Mouse (Mus musculus) lung, embryonic 16.5 days (tissue): ENCODE data around the gene Cdc42. TPM values are rescaled to one million over a fixed set of nuclear protein-coding genes. Genes with fewer than 3 reads are reported as not detected.

Experiments used
- ATAC-seq: fragments of 200-750 bp; cut with Nextera tagmentation; 2 replicates; pipeline ENCODE4 v1.8.0; 2017; ENCODE audit warnings: low read depth, mild to moderate bottlenecking, moderate library complexity
- H3K27ac ChIP-seq: fragments of 300-500 bp; sonication (generic); 2 replicates; pipeline ENCODE4 v1.5.1; 2014; ENCODE audit warnings: mild to moderate bottlenecking, control low read depth, low read length
- H3K27me3 ChIP-seq: fragments of 300-500 bp; sonication (generic); 2 replicates; pipeline ENCODE4 v1.6.1; 2014; ENCODE audit warnings: low read depth, low read length, mixed read lengths; ENCODE audit not compliant: control insufficient read depth, insufficient read depth
- H3K36me3 ChIP-seq: fragments of 300-500 bp; sonication (generic); 2 replicates; pipeline ENCODE4 v1.6.1; 2014; ENCODE audit warnings: low read length; ENCODE audit not compliant: control insufficient read depth, insufficient read depth
- H3K4me1 ChIP-seq: fragments of 300-500 bp; sonication (generic); replicated peaks from 2 replicates; pipeline ENCODE4 v1.6.1; 2014; ENCODE audit warnings: low read length, mixed read lengths; ENCODE audit not compliant: control insufficient read depth, insufficient read depth
- H3K4me2 ChIP-seq: fragments of 300-500 bp; sonication (generic); 2 replicates; pipeline ENCODE4 v1.6.1; 2014; ENCODE audit warnings: low read depth, low read length, control low read depth
- H3K4me3 ChIP-seq: fragments of 300-500 bp; sonication (generic); 2 replicates; pipeline ENCODE4 v1.5.1; 2014; ENCODE audit warnings: mild to moderate bottlenecking, low read length, control low read depth
- H3K9ac ChIP-seq: fragments of 300-500 bp; sonication (generic); 2 replicates; pipeline ENCODE4 v1.6.1; 2014; ENCODE audit warnings: low read length, control low read depth
- H3K9me3 ChIP-seq: fragments of 300-500 bp; sonication (generic); 2 replicates; pipeline ENCODE4 v1.6.1; 2016; ENCODE audit warnings: low read length; ENCODE audit not compliant: control insufficient read depth
- WGBS: fragments of 180-500 bp; shearing (Covaris S2); extraction: QIAGEN DNeasy Blood & Tissue Kit; methylation state at CpG from one replicate; pipeline ENCODE4 v1.1.7; 2014; 5-methylcytosine and 5-hydroxymethylcytosine counted together
- polyA plus RNA-seq: library from polyadenylated mRNA; unstranded; fragments of >200 nt; fragmentation: Nextera tagmentation; extraction: Ambion mirVana; gene quantifications from 2 replicates; pipeline ENCODE4 v1.2.1, GENCODE M21; 2015

The Cdc42 gene
- polyA plus RNA-seq, 1 experiment from 2014 or later = 707 TPM

- no peaks in the 10 kb centered on the region for H3K9me3 ChIP-seq
- H3K4me3 ChIP-seq = no peak overlapping the region
- H3K27ac ChIP-seq = no peak overlapping the region
- H3K4me2 ChIP-seq = no peak overlapping the region
- ATAC-seq = no peak
- no peaks in the 10 kb centered on the region for H3K4me1 ChIP-seq
- H3K36me3 ChIP-seq = no peaks in the 10 kb centered on the region
- 72% methylated on average over 3 of the region's 4 CpGs for WGBS
- H3K27me3 ChIP-seq = no peaks in the 10 kb centered on the region
- no peak overlapping the region for H3K9ac ChIP-seq
These were observed 59.9 kb downstream of the Cdc42 start for GRCm38 (mm10) chr4:137297611-137298010.

DNA sequence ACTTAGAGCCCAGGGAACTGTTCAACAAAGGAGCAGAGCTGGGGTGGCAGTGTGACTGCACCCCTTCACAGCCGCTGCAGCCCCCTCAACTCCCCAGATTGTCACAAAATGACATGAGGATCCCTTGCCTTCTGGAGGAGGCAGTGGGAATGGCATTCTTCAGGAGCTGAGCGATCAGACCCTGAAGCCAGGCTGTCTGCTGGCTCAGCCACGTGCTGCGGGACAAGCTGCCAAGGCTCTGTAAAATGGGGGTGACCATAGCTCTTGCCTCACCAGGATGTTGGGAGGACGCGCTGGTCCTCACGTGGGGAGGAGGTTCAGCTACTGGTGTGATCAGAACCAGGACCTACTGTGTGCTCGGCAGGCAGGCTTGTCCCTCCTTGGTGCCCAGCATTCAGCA lies 62.6 kb downstream of the Cdc42 start:
- ATAC-seq = no peak
- no peak overlapping the region for H3K4me3 ChIP-seq
- H3K27me3 ChIP-seq = no peaks in the 10 kb centered on the region
- H3K9ac ChIP-seq = no peak overlapping the region
- H3K9me3 ChIP-seq = no peaks in the 10 kb centered on the region
- no peaks in the 10 kb centered on the region for H3K4me1 ChIP-seq
- no peak overlapping the region for H3K4me2 ChIP-seq
- H3K36me3 ChIP-seq = no peaks in the 10 kb centered on the region
- H3K27ac ChIP-seq = no peak overlapping the region
- 79% methylated on average over 8 of the region's 8 CpGs for WGBS

DNA sequence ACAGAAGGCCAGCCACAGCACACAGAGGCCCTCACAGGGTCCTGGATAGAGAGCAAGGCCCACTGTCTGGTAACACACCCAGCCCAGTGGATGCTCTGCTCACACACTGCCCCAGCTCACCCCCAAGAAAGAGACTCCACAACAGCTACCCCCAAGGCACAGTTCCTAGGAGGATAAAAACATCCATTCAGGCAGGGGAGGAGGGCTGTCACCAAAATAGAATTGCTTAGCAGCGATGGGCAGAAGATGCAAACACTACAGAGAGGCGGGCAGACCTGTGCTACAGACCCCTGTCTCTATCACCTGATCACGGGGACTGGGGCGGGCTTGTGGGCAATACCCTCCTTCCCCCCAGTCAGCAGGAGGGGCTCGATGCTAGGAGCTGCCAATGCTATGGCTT lies 63.0 kb downstream of the Cdc42 start:
- ATAC-seq = no peak
- Histone ChIP-seq H3K9me3 (no peaks in the 10 kb centered on the region), H3K4me2 (no peak overlapping the region), H3K27ac (no peak overlapping the region), H3K9ac (no peak overlapping the region), H3K27me3 (no peaks in the 10 kb centered on the region), H3K4me1 (no peaks in the 10 kb centered on the region), H3K4me3 (no peak overlapping the region), H3K36me3 (no peaks in the 10 kb centered on the region)
- 71% methylated on average over 5 of the region's 5 CpGs for WGBS

- Histone ChIP-seq H3K4me2 (no peak overlapping the region), H3K27ac (no peak overlapping the region), H3K4me1 (no peaks in the 10 kb centered on the region), H3K9ac (no peak overlapping the region), H3K36me3 (no peaks in the 10 kb centered on the region), H3K27me3 (no peaks in the 10 kb centered on the region), H3K9me3 (no peaks in the 10 kb centered on the region), H3K4me3 (no peak overlapping the region)
- 59% methylated on average over 7 of the region's 7 CpGs for WGBS
- ATAC-seq = no peak
These were observed 63.5 kb downstream of the Cdc42 start for GRCm38 (mm10) chr4:137294032-137294431.

DNA sequence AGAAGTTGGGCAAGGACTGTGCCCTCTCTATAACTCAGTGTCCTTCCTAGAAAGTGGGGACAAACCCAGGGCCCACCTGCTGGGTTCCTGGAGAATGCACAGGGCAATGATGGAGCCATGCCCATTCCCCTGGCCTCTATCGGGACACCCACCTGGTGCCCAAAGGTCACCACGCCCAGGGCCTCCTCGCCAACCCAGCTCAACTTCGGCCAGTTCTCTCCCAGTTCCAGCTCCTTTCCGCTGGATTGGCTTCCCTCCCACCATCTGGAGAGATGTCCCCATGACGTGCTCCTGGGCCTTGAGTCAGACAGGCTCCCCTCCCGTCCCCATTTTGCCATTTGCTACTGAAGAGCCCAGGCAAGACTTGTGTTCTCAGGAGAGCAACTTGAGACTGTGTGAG lies 64.9 kb downstream of the Cdc42 start:
- Histone ChIP-seq H3K4me2 (no peak overlapping the region), H3K4me1 (no peaks in the 10 kb centered on the region), H3K36me3 (no peaks in the 10 kb centered on the region), H3K27me3 (no peaks in the 10 kb centered on the region), H3K27ac (no peak overlapping the region), H3K9me3 (no peaks in the 10 kb centered on the region), H3K4me3 (no peak overlapping the region), H3K9ac (no peak overlapping the region)
- WGBS = 80% methylated on average over 7 of the region's 7 CpGs
- no peak for ATAC-seq

- Histone ChIP-seq H3K9ac (no peak overlapping the region), H3K4me2 (no peak overlapping the region), H3K4me3 (no peak overlapping the region), H3K27me3 (no peaks in the 10 kb centered on the region), H3K36me3 (no peaks in the 10 kb centered on the region), H3K4me1 (no peaks in the 10 kb centered on the region), H3K9me3 (no peaks in the 10 kb centered on the region), H3K27ac (no peak overlapping the region)
- no peak for ATAC-seq
- WGBS = 80% methylated on average over 3 of the region's 3 CpGs
These were observed 67.3 kb downstream of the Cdc42 start for GRCm38 (mm10) chr4:137290250-137290649.

- H3K27ac ChIP-seq = no peak overlapping the region
- whole genome bisulfite sequencing = 89% methylated on average over 6 of the region's 6 CpGs
- H3K4me2 ChIP-seq = no peak overlapping the region
- ATAC-seq = no peak
- no peaks in the 10 kb centered on the region for H3K36me3 ChIP-seq
- no peaks in the 10 kb centered on the region for H3K4me1 ChIP-seq
- no peak overlapping the region for H3K9ac ChIP-seq
- H3K27me3 ChIP-seq = no peaks in the 10 kb centered on the region
- H3K9me3 ChIP-seq = no peaks in the 10 kb centered on the region
- H3K4me3 ChIP-seq = no peak overlapping the region
These were observed 67.8 kb downstream of the Cdc42 start for GRCm38 (mm10) chr4:137289701-137290100.

DNA sequence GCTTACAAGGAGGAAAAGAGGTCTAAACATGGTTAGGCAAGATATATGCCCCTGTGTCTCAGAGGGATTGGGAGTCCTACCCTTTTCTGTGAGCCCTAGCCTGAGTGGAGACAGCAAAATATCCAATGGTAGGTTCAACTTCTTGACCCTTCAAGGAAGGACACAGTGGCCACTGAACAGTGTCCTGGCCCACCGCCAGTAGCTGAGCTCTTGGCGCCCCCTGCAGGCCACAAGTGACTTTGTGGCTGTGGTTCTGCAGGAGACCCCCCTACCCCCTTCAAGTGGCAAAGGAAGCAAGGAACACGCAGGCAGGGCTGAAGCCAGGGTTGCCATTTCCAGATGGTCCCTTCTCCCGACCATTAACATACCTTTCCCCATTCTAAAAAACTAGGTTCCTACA lies 69.7 kb downstream of the Cdc42 start:
- Histone ChIP-seq H3K9ac (no peak overlapping the region), H3K4me2 (no peak overlapping the region), H3K4me1 (peaks cover 3% of the 10 kb centered on the region), H3K27ac (no peak overlapping the region), H3K4me3 (no peak overlapping the region), H3K36me3 (no peaks in the 10 kb centered on the region), H3K9me3 (no peaks in the 10 kb centered on the region), H3K27me3 (peaks cover 12% of the 10 kb centered on the region)
- ATAC-seq = peak; percentile 37; the same call in 1 of the 2 replicates
- WGBS = 4% methylated on average over 4 of the region's 4 CpGs

DNA sequence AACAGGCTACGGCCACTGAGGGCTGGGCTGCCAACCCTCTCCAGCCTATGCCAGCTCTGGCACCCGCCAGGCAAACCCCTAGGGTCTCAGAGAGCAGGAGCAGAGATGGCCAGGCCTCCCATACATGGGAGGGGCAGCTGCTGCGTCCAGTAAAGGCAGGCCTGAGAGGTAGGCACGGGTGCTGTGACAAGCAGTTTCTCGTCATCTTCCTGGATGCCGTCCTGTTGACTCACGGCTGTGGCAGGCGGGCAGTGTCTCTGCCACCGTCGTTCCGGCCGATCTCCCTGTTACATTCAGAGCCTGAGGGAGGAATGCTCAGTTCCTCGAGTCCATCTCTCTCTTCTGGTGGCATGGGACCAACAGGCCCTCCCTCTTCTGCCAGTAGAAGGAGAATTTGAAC lies 70.3 kb downstream of the Cdc42 start:
- no peak overlapping the region for H3K27ac ChIP-seq
- no peak for ATAC-seq
- H3K27me3 ChIP-seq = peaks cover 16% of the 10 kb centered on the region
- H3K9ac ChIP-seq = no peak overlapping the region
- WGBS = 57% methylated on average over 13 of the region's 13 CpGs
- peaks cover 6% of the 10 kb centered on the region for H3K4me1 ChIP-seq
- no peak overlapping the region for H3K4me2 ChIP-seq
- H3K9me3 ChIP-seq = no peaks in the 10 kb centered on the region
- H3K36me3 ChIP-seq = no peaks in the 10 kb centered on the region
- H3K4me3 ChIP-seq = no peak overlapping the region

- H3K36me3 ChIP-seq = no peaks in the 10 kb centered on the region
- H3K9ac ChIP-seq = no peak overlapping the region
- no peaks in the 10 kb centered on the region for H3K9me3 ChIP-seq
- ATAC-seq = no peak
- H3K27me3 ChIP-seq = peaks cover 18% of the 10 kb centered on the region
- H3K4me1 ChIP-seq = peaks cover 6% of the 10 kb centered on the region
- 28% methylated on average over 8 of the region's 8 CpGs for WGBS
- H3K27ac ChIP-seq = no peak overlapping the region
- H3K4me2 ChIP-seq = no peak overlapping the region
- no peak overlapping the region for H3K4me3 ChIP-seq
These were observed 70.9 kb downstream of the Cdc42 start for GRCm38 (mm10) chr4:137286662-137286953.
